Mouse (Mus musculus): ENCODE measurements at regions not wholly inside any gene's neighbourhood (a gene's known extent, or its start where the extent isn't known, plus 50 kb on each side); places are given as distances from the start of the nearest gene placed in this dataset.

GRCm38 (mm10) chr9:8832150-8832549 lies 67.5 kb upstream of the Pgr start:
- no peak for DNase-seq (ENCODE audit: low spot score)
- no peak overlapping the region for H3K9ac ChIP-seq
- no peak overlapping the region for H3K27ac ChIP-seq
- no peaks in the 10 kb centered on the region for H3K36me3 ChIP-seq (replicated peaks; ENCODE audit: control insufficient read depth, insufficient read depth)
- H3K4me2 ChIP-seq (replicated peaks): no peak overlapping the region
- no peak overlapping the region for H3K4me3 ChIP-seq (replicated peaks; ENCODE audit: low read length)
- ATAC-seq (ENCODE audit: low FRiP score): no peak
- 82% methylated on average over 4 of the region's 4 CpGs for WGBS
- no peaks in the 10 kb centered on the region for H3K4me1 ChIP-seq (replicated peaks; ENCODE audit: control insufficient read depth, insufficient read depth, low read length)
- H3K9me3 ChIP-seq (ENCODE audit: control insufficient read depth, low read length): no peaks in the 10 kb centered on the region
- no peaks in the 10 kb centered on the region for H3K27me3 ChIP-seq (ENCODE audit: control insufficient read depth, insufficient read depth, low read length)

GRCm38 (mm10) chr9:8837073-8837472 lies 62.6 kb upstream of the Pgr start:
- ATAC-seq (ENCODE audit: low FRiP score) (no peak), DNase-seq (ENCODE audit: low spot score) (no peak)
- WGBS: 98% methylated on average over 1 of the region's 1 CpGs
- Histone ChIP-seq H3K36me3 (replicated peaks; ENCODE audit: control insufficient read depth, insufficient read depth) (no peaks in the 10 kb centered on the region), H3K9me3 (ENCODE audit: control insufficient read depth, low read length) (no peaks in the 10 kb centered on the region), H3K4me2 (replicated peaks) (no peak overlapping the region), H3K27me3 (ENCODE audit: control insufficient read depth, insufficient read depth, low read length) (no peaks in the 10 kb centered on the region), H3K9ac (no peak overlapping the region), H3K4me1 (replicated peaks; ENCODE audit: control insufficient read depth, insufficient read depth, low read length) (no peaks in the 10 kb centered on the region), H3K27ac (no peak overlapping the region), H3K4me3 (replicated peaks; ENCODE audit: low read length) (no peak overlapping the region)

GRCm38 (mm10) chr9:8838356-8838755 lies 61.3 kb upstream of the Pgr start:
- no peaks in the 10 kb centered on the region for H3K36me3 ChIP-seq (replicated peaks; ENCODE audit: control insufficient read depth, insufficient read depth)
- H3K27ac ChIP-seq: no peak overlapping the region
- H3K4me2 ChIP-seq (replicated peaks): no peak overlapping the region
- H3K9ac ChIP-seq: no peak overlapping the region
- DNase-seq (ENCODE audit: low spot score) (no peak), ATAC-seq (ENCODE audit: low FRiP score) (no peak)
- no peak overlapping the region for H3K4me3 ChIP-seq (replicated peaks; ENCODE audit: low read length)
- no peaks in the 10 kb centered on the region for H3K9me3 ChIP-seq (ENCODE audit: control insufficient read depth, low read length)
- H3K4me1 ChIP-seq (replicated peaks; ENCODE audit: control insufficient read depth, insufficient read depth, low read length): no peaks in the 10 kb centered on the region
- H3K27me3 ChIP-seq (ENCODE audit: control insufficient read depth, insufficient read depth, low read length): no peaks in the 10 kb centered on the region

GRCm38 (mm10) chr9:8838891-8839290 lies 60.7 kb upstream of the Pgr start:
- H3K4me3 ChIP-seq (replicated peaks; ENCODE audit: low read length): no peak overlapping the region
- ATAC-seq (ENCODE audit: low FRiP score) (no peak), DNase-seq (ENCODE audit: low spot score) (no peak)
- H3K9ac ChIP-seq: no peak overlapping the region
- no peaks in the 10 kb centered on the region for H3K27me3 ChIP-seq (ENCODE audit: control insufficient read depth, insufficient read depth, low read length)
- WGBS: 85% methylated on average over 3 of the region's 3 CpGs
- no peaks in the 10 kb centered on the region for H3K36me3 ChIP-seq (replicated peaks; ENCODE audit: control insufficient read depth, insufficient read depth)
- H3K9me3 ChIP-seq (ENCODE audit: control insufficient read depth, low read length): no peaks in the 10 kb centered on the region
- H3K4me2 ChIP-seq (replicated peaks): no peak overlapping the region
- H3K4me1 ChIP-seq (replicated peaks; ENCODE audit: control insufficient read depth, insufficient read depth, low read length): no peaks in the 10 kb centered on the region
- no peak overlapping the region for H3K27ac ChIP-seq
